Comparison of ENCODE assay signal across 1 mouse cellular context in genomic region chr11:116623281-116624124, GRCm38 (mm10).
TF ChIP-seq lines count a peak whose summit lies in the region.

No protein-coding gene starts in this region.

TF ChIP-seq in MEL, 35 proteins besides CTCF, POLR2A, EP300 and RAD21 (continued from another document):
- TF ChIP-seq CHD1 (IDR thresholded peaks at IDR 0.05; ENCODE audit: low read depth, low read length): no peak
- no peak for TF ChIP-seq NRF1 (IDR thresholded peaks at IDR 0.05; ENCODE audit: insufficient read depth, low read depth, low read length, poor library complexity, severe bottlenecking)
- peak; percentile 48; the same call in 1 of the 2 replicates for TF ChIP-seq MXI1 (IDR thresholded peaks at IDR 0.05; ENCODE audit: low read depth, low read length)
- TF ChIP-seq SIN3A (IDR thresholded peaks at IDR 0.05; ENCODE audit: low read length): peak; percentile 29; the same call in 1 of the 2 replicates
- TF ChIP-seq SMC3 (IDR thresholded peaks at IDR 0.05; ENCODE audit: low read depth, low read length): 0 out of 2 replicates have a peak, but pooled peaks have one; percentile 23
- no peak for TF ChIP-seq ZMIZ1 (IDR thresholded peaks at IDR 0.05; ENCODE audit: low read depth, low read length)
- TF ChIP-seq ZKSCAN1 (IDR thresholded peaks at IDR 0.05; ENCODE audit: low read depth, low read length): no peak
